7 mouse cellular contexts compared by ENCODE assay signal in genomic region chr2:102006143-102006542, GRCm38 (mm10).
DNase-seq lines count a peak whose midpoint lies in the region; ATAC-seq and TF ChIP-seq lines count a peak whose summit lies in the region.

No protein-coding gene starts in this region.

- H3K27ac ChIP-seq in heart, embryonic 16.5 days (ENCODE audit: low read length): peak overlapping the region; percentile 81

- H3K9ac ChIP-seq in heart, embryonic 16.5 days (ENCODE audit: low read length): 0 out of 2 replicates have a peak overlapping the region, but pooled peaks have one; percentile 6

- no peak for ATAC-seq in G1E (ENCODE audit: extremely low read depth, insufficient number of reproducible peaks, low FRiP score, poor library complexity, severe bottlenecking)
- peak; percentile 59 for ATAC-seq in heart, embryonic 16.5 days (replicated peaks; ENCODE audit: extremely low read depth, insufficient read depth, low FRiP score)

- H3K27me3 ChIP-seq in G1E (ENCODE audit: insufficient read depth, low read length): peaks cover 18% of the 10 kb centered on the region
- H3K27me3 ChIP-seq in heart, embryonic 16.5 days (ENCODE audit: control insufficient read depth, insufficient read depth, low read length): no peaks in the 10 kb centered on the region

- H3K4me2 ChIP-seq in heart, embryonic 16.5 days (ENCODE audit: low read depth, low read length): peak overlapping the region; percentile 12; the same call in 1 of the 2 replicates

- no peak for TF ChIP-seq CTCF in G1E (IDR thresholded peaks at IDR 0.05; ENCODE audit: low read depth, low read length)

- peak overlapping the region; percentile 56; the same call in 1 of the 2 replicates for H3K4me3 ChIP-seq in G1E (ENCODE audit: low read depth, low read length)
- no peak overlapping the region for H3K4me3 ChIP-seq in heart, embryonic 16.5 days (ENCODE audit: low read length)

- no peaks in the 10 kb centered on the region for H3K9me3 ChIP-seq in G1E (replicated peaks)
- H3K9me3 ChIP-seq in heart, embryonic 16.5 days (replicated peaks; ENCODE audit: control insufficient read depth, low read length): no peaks in the 10 kb centered on the region

- H3K4me1 ChIP-seq in G1E (ENCODE audit: insufficient read depth, low read depth, low read length): peaks cover 31% of the 10 kb centered on the region
- peaks cover 58% of the 10 kb centered on the region for H3K4me1 ChIP-seq in heart, embryonic 16.5 days (ENCODE audit: control insufficient read depth, insufficient read depth, low read length)

- WGBS in heart, embryonic 16.5 days: 16% methylated on average over 4 of the region's 4 CpGs

- H3K36me3 ChIP-seq in G1E (replicated peaks): no peaks in the 10 kb centered on the region
- H3K36me3 ChIP-seq in heart, embryonic 16.5 days (ENCODE audit: control insufficient read depth, insufficient read depth): no peaks in the 10 kb centered on the region

- DNase-seq in G1E (ENCODE audit: low spot score): no peak
- peak; percentile 67 for DNase-seq in embryo, embryonic 10 days (ENCODE audit: low spot score)
- DNase-seq in lung, postnatal 4 days: peak; percentile 48 to 61
- DNase-seq in ovary, postnatal 36 days (ENCODE audit: low spot score): no peak
- no peak for DNase-seq in cerebellum, postnatal 14 days
- no peak for DNase-seq in adrenal gland, postnatal 36 days

Comparison
In these comparisons a context has a peak if more than half of its experiments do, and no peak if none do; other contexts are left out.
1. DNase-seq: peak in embryo, embryonic 10 days (single experiment) and lung, postnatal 4 days (2 of 2); none in G1E (single experiment), ovary, postnatal 36 days (single experiment), cerebellum, postnatal 14 days (0 of 2) and adrenal gland, postnatal 36 days (0 of 2).